Mouse (Mus musculus): ENCODE measurements at regions not wholly inside any gene's neighbourhood (a gene's known extent, or its start where the extent isn't known, plus 50 kb on each side); places are given as distances from the start of the nearest gene placed in this dataset.

GRCm38 (mm10) chr12:52379245-52379644, 124.5 kb upstream of the Arhgap5 start:
- Histone ChIP-seq H3K27me3 (ENCODE audit: control insufficient read depth in 1 of 2, insufficient read depth in 2 of 2, low read length in 2 of 2) (no peaks in the 10 kb centered on the region), H3K36me3 (ENCODE audit: control insufficient read depth in 1 of 2, insufficient read depth in 2 of 2, low read length in 2 of 2) (no peaks in the 10 kb centered on the region), H3K27ac (ENCODE audit: control insufficient read depth, low read depth, low read length) (no peak overlapping the region), H3K9ac (ENCODE audit: control insufficient read depth, low read depth, low read length, poor library complexity, severe bottlenecking) (no peak overlapping the region), H3K4me3 (ENCODE audit: control insufficient read depth in 1 of 2, insufficient read depth in 1 of 2, low read depth in 2 of 2, low read length in 2 of 2) (no peak overlapping the region), H3K79me2 (ENCODE audit: control insufficient read depth, insufficient read depth, low read length, poor library complexity) (no peaks in the 10 kb centered on the region), H3K9me3 (replicated peaks; ENCODE audit: insufficient read depth, low read length) (no peaks in the 10 kb centered on the region), H3K4me1 (ENCODE audit: control insufficient read depth in 1 of 2, insufficient read depth in 2 of 2, low read length in 2 of 2) (no peaks in the 10 kb centered on the region)
- no peak for TF ChIP-seq MAZ (IDR thresholded peaks at IDR 0.05; ENCODE audit: low read depth, low read length)
- TF ChIP-seq HCFC1 (IDR thresholded peaks at IDR 0.05; ENCODE audit: low read depth, low read length) = no peak
- no peak for TF ChIP-seq TAL1 (IDR thresholded peaks at IDR 0.05; ENCODE audit: low read length)
- no peak for TF ChIP-seq TCF12 (IDR thresholded peaks at IDR 0.05; ENCODE audit: low read depth, low read length)
- TF ChIP-seq SMC3 (IDR thresholded peaks at IDR 0.05; ENCODE audit: low read depth, low read length) = no peak
- no peak for TF ChIP-seq ZNF384 (IDR thresholded peaks at IDR 0.05; ENCODE audit: low read depth, low read length)
- TF ChIP-seq RAD21 (IDR thresholded peaks at IDR 0.05; ENCODE audit: low read depth, low read length) = no peak
- TF ChIP-seq KAT2A (conservative IDR thresholded peaks at IDR 0.05; ENCODE audit: low read depth, low read length) = no peak
- no peak for TF ChIP-seq MAFK (IDR thresholded peaks at IDR 0.05; ENCODE audit: borderline replicate concordance, low read depth, low read length)
- no peak for TF ChIP-seq ZMIZ1 (IDR thresholded peaks at IDR 0.05; ENCODE audit: low read depth, low read length)
- TF ChIP-seq MEF2A (IDR thresholded peaks at IDR 0.05; ENCODE audit: extremely low read depth, insufficient replicate concordance, low read depth, low read length, poor library complexity, severe bottlenecking) = no peak
- no peak for TF ChIP-seq POLR2AphosphoS5 (IDR thresholded peaks at IDR 0.05; ENCODE audit: borderline replicate concordance, low read depth, low read length)
- TF ChIP-seq RCOR1 (IDR thresholded peaks at IDR 0.05; ENCODE audit: low read depth, low read length) = no peak
- TF ChIP-seq MYB (IDR thresholded peaks at IDR 0.05; ENCODE audit: low read depth, low read length) = no peak
- TF ChIP-seq GATA1 (IDR thresholded peaks at IDR 0.05; ENCODE audit: low read depth, low read length) = no peak
- no peak for DNase-seq (ENCODE audit: low read depth, low spot score)

- Histone ChIP-seq H3K4me1 (ENCODE audit: control insufficient read depth in 1 of 2, insufficient read depth in 2 of 2, low read length in 2 of 2) (no peaks in the 10 kb centered on the region), H3K79me2 (ENCODE audit: control insufficient read depth, insufficient read depth, low read length, poor library complexity) (no peaks in the 10 kb centered on the region), H3K4me3 (ENCODE audit: control insufficient read depth in 1 of 2, insufficient read depth in 1 of 2, low read depth in 2 of 2, low read length in 2 of 2) (no peak overlapping the region), H3K27ac (ENCODE audit: control insufficient read depth, low read depth, low read length) (no peak overlapping the region), H3K9me3 (replicated peaks; ENCODE audit: insufficient read depth, low read length) (no peaks in the 10 kb centered on the region), H3K36me3 (ENCODE audit: control insufficient read depth in 1 of 2, insufficient read depth in 2 of 2, low read length in 2 of 2) (no peaks in the 10 kb centered on the region), H3K9ac (ENCODE audit: control insufficient read depth, low read depth, low read length, poor library complexity, severe bottlenecking) (no peak overlapping the region), H3K27me3 (ENCODE audit: control insufficient read depth in 1 of 2, insufficient read depth in 2 of 2, low read length in 2 of 2) (no peaks in the 10 kb centered on the region)
- no peak for DNase-seq (ENCODE audit: low read depth, low spot score)
- no peak for TF ChIP-seq EP300 (IDR thresholded peaks at IDR 0.05; ENCODE audit: low read depth in 1 of 2, low read length in 2 of 2)
- TF ChIP-seq HCFC1 (IDR thresholded peaks at IDR 0.05; ENCODE audit: low read depth, low read length) = no peak
Observed at GRCm38 (mm10) chr12:52379960-52380359, 123.8 kb upstream of the Arhgap5 start.
